Mouse (Mus musculus) T-helper 1 cell (primary cell): ENCODE data around the gene Capn12.

Experiments
- in situ Hi-C: fragments of 300-600 bp; cut with MboI, MseI; formaldehyde crosslinking; loops from one replicate; pipeline ENCODE4 v1.15.1; 2025; ENCODE audit warnings: high pct_unique_total_duplicates

Capn12 gene

DNA sequence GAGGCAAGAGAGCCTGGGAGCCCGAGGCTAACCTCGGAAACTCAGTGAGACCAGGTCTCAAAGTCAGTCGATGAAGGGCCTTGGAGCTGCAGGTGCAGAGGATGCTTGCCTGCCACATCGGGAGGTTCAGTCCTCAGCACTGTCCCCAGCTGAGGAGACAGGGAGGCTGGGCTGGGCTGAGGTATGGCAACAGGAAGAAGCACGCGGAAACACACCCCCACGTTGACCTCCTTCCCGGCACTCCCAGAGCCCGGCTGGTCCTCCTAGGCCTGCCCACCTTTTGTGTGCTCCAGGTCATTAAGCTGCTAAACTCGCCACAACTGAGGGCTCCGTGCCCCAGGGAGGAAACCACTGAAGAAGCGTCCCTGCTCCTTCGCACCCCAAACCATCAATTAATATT is at the start of gene Capn12:
Capn12 (plus strand) TSS at position 224 of the 400 bp plus-strand sequence.
- in situ Hi-C loops = no loop called here

DNA sequence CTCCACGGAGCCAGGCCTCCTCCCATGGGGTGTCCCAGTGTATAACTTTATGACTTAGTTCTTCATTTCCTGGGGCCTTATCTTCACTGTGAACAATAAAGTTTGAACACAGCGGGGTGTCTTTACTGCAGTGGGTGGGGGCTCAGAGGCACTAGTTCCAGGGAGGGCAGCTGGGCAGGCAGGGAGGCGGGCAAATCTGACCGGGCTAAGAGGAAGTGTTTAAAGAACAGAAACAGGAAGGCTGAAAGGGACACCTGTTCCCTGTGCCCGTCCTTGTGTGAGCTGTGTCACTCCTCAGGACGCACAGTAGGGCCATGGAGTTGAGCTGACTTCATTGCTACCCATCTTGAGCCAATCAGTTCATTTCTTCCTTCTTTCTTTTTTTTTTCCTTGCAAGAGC is 49.1 kb upstream of the Capn12 start:
- in situ Hi-C loops = no loop called here

DNA sequence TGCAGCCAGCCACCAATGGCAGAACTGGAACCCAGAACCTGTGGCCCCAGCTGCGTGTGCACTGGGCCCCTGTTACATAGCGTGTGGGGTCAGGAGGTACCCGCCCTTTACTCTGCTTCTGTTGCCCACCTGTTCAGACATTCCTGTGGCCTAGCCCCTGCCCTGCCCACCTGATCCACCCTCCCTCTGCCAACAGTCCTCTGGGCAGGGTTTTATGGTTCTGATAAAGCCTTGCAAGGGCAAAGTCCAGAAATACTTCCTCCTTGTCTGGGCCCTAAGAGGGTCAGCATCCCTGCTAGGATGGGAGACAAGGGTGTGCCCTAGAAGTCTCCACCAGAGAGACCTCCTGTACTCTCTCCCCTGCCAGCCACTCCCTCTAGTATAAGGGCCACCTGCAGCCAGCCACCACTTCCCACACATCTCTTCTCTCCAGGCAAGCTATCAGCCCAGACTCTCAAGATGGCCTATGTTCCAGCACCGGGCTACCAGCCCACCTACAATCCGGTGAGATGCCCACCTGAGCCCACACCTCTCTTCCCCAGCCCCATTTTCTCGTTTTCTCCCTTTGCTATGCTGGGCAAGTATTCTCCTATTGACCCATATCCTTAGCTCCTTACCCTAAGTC is 47.4 kb upstream of the Capn12 start, which contains the start of gene Lgals4:
Lgals4 (plus strand) TSS at position 132 of the 625 bp plus-strand sequence.
- in situ Hi-C loops = no loop called here

DNA sequence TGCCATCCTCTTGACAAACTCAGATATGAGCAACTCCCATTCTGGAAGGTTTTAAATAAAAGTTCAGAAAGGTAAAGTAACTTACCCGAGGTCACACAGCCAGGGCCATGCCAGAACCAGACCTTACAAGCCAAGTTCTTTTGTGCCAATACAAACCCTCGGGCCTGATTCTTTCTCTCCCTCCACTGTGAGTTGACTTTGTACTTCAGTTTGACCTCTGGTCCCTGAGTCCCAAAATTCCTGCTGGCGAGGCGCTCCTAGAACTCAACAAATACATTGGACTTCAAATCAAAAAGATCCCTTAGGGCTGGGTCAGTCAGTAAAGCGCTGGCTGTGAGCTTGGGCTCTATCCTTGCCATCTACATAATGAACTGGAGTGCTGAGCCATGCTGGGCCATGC is 44.3 kb upstream of the Capn12 start:
- in situ Hi-C loops = no loop called here

DNA sequence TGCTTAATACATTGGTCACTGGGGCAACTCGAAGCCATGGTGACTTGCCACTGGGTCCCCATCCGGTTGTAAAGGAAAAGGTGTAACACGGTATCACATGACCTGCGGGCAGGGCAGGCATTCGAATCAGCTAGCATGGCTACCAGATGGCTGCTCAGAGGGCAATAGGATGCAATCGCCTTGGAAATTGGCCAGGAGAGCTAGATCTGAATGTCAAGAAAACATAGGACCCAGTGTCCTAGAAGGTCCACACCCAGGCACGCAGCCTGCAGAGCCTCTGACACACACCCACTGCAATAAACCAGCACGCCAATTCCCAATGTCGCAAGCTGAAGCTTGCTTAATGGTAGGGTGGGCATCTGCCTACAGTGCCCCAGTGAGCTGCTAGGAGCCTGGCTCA is 42.9 kb upstream of the Capn12 start:
- in situ Hi-C loops = no loop called here

DNA sequence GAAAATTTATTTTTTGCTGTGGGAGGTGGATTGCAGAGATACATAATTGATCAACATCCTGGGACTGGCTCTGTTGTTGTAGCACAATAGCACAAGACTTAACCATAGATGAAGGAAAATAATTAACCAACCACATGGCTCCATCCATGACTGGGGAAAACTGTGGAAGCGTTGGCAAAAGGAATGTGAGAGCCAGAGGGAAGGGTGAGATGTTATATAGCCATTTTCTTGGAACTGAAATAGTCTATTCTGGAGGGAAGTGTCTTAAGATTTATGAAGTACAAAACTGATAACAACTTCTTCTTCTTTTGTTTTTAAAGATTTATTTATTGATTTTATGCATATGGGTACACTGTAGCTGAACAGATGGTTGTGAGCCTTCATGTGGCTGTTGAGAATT is 33.9 kb upstream of the Capn12 start:
- in situ Hi-C loops = no loop called here

DNA sequence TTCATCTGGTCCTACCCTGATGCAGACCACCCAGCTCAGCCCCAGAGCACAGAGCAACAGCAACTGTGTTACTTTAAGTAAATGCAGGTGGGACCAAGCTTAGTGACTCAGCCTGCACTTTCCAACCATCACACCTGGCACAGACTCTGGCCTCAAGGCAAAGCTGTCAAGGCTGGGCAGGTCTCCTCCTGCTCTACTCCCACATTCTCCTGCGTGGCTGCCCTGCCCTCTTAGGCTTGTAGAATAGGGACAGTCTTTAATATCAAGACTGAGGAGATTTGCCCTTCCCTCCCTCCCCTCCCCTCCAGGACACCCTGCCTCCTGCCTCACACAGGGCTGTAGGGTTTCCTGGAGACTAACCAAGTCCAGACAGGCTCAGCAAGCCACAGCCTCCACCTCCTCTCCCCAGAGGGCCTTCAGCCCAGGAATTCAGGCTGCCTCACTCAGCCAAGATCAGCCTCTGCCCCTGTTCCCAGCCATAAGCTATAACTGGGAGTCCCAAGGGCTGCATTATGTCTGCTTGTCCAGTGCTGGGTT is 31.5 kb upstream of the Capn12 start:
- in situ Hi-C loops = loop anchor here (5.0 kb wide), 1 partner anchor 742 kb away; no protein-coding TSS in a partner anchor

DNA sequence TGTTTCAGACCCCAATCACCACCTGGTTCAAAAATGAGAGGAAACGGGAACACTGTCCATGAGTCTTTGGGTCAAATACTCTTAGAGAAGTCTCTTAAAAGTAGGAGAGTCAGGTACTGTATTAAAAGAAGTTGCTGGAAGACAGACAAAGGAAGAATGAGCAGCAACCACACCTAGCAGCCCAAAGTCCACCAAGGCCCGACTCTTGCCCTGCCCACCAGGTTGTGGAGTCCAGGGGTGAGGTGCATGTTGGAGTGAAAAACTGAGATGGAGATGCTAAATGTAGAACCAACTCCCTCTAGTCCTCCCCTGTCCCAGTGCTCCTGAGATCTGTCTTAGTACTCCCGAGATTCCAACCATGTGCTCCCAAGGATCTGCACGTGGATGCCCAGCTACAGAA is 30.6 kb upstream of the Capn12 start:
- in situ Hi-C loops = loop anchor here (5.0 kb wide), 1 partner anchor 743 kb away; no protein-coding TSS in a partner anchor

DNA sequence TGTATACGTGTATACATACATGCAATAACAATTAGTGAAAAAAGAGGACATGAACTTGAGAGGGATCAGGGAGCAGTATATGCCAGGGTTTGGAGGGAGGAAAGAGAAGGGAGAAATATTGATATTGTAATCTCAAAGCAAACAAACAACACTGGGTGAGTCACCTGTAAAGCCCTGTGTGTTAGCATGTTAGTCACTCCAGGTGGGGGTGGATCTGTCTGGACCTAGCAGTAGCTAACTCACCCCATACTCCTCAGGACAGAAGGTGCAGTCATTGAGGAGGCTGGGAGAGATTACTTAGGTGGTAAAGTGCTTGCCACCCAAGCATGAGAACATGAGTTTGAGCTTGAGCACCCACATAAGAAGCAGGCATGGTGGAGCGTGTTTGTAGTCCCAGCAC is 21.3 kb upstream of the Capn12 start:
- in situ Hi-C loops = loop anchor here (10.0 kb wide), 1 partner anchor 65 kb away; no protein-coding TSS in a partner anchor

DNA sequence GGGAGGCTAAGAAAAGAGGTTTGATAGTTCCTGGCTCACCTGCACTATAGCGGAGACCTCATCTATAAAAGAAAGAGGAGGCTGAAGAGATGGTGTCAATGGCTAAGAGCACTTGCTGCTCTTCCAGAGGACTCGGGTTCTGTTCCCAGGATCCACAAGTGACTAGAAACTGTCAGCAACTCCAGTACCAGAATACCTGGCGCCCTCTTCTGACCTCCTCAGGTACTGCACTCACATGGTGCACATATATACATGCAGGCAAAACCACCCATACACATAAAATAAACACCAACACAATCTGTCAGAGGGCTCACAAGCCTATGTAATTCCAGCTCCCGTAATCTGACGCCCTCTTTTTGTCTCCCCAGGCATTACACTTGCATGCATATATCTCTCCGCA is 20.3 kb upstream of the Capn12 start:
- in situ Hi-C loops = loop anchor here (10.0 kb wide), 1 partner anchor 66 kb away; no protein-coding TSS in a partner anchor

DNA sequence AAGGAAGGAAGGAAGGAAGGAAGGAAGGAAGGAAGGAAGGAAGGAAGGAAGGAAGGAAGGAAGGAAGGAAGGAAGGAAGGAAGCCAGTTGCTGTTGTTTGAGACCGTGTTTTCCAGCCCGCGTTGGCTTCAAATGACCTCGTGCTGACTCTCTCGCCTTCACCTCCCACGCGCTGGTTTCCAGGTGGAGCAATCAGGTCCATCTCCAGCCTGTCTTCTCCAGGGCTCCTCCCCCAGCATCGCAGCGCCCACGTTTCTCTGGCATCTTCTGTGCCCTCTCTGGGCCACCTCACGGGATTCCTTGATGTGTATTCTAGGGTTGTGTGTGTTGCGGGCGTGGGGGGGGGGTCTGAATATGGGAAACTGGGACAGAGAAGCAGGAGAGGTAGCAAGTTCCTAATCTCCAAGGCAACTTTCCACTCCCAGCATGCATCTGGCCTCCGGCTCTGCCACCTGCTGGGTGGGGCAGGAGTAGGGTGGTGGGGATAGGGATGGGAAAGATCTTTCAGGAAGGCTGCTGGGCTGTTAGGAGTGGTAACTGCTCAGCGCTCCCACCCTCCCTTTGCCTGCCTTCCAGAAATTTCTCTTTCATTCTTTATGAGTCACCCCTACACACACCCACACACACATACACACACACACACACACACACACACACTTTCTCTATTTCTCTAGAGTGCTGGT is 18.3 kb upstream of the Capn12 start:
- in situ Hi-C loops = loop anchor here (10.0 kb wide), 1 partner anchor 68 kb away; no protein-coding TSS in a partner anchor

DNA sequence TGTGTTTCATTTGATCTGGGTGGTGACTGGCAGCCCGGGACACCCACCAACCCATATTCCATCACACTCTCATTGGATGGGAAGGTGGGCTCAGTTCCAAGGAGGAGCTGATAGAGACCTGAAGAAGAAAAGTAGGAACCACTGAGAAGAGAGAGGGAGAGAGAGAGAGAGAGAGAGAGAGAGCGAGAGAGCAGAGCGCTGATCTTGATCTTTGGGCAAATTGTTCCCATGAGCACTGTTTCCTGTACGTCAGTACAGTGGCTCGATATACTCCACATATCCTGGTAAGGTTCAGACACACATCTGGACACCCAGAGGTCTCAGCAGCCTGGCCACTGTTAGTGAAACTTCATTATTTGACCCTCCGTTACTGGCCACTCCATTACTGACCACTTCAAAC is 17.7 kb upstream of the Capn12 start, which contains the start of gene Lgals7:
Lgals7 (plus strand) TSS at position 314 of the 400 bp plus-strand sequence.
- in situ Hi-C loops = loop anchor here (10.0 kb wide), 1 partner anchor 69 kb away; no protein-coding TSS in a partner anchor

DNA sequence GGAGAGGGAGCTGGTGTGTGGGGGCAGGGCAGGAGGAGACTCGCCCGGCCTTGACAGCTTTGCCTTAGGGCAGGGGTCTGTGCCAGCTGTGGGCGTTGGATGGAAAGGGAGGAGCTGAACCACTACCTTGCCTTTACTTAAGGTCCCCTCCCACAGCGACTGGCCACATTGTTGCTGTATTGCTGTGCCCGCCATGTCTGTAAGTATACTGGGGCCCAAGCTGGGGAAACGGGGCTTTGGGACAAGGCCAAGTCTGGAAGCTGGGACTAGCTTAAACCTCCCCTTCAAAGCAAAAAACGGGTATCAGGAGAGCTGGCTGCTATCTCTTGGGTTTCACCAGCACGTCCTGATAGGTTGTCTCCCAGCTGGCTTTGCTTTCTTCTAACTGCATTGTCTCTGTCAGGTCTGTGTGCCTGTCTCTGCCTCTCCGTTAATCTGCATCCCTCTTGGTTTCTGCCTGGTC is 16.9 kb upstream of the Capn12 start:
- in situ Hi-C loops = loop anchor here (10.0 kb wide), 1 partner anchor 70 kb away; no protein-coding TSS in a partner anchor

DNA sequence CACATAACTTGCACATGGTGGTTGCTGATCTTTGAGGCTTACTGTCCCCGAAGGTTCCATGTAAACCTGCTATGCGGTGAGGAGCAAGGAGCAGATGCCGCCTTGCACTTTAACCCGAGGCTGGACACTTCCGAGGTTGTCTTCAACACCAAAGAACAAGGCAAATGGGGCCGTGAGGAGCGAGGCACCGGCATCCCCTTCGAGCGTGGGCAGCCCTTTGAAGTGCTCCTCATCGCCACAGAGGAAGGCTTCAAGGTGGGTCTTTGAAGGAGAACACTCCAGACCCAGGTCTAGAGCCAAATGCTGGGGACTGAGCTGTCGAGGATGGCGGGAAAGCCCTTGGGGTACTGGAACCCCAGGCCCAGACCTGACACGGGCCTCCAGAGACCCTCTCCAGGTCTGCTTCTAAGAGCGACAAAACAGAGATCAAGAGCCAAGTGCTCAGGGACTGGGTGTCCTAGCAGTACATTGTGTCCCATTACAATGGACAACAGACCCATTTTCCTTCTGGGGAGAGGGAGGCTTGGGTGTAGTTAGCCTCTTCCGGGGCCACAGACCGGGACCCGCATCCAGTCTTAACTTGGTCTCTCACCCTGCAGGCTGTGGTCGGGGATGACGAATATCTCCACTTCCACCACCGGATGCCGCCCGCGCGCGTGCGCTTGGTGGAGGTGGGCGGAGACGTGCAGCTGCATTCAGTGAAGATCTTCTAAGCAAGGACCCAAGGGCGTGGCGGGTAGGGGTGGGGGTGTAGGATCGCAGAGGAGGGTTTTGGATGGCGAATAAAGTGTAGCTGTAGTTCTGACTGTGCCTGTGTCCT is 15.5 kb upstream of the Capn12 start:
- in situ Hi-C loops = loop anchor here (5.0 to 10.0 kb wide), 2 partner anchors 43 to 71 kb away; no protein-coding TSS in a partner anchor

DNA sequence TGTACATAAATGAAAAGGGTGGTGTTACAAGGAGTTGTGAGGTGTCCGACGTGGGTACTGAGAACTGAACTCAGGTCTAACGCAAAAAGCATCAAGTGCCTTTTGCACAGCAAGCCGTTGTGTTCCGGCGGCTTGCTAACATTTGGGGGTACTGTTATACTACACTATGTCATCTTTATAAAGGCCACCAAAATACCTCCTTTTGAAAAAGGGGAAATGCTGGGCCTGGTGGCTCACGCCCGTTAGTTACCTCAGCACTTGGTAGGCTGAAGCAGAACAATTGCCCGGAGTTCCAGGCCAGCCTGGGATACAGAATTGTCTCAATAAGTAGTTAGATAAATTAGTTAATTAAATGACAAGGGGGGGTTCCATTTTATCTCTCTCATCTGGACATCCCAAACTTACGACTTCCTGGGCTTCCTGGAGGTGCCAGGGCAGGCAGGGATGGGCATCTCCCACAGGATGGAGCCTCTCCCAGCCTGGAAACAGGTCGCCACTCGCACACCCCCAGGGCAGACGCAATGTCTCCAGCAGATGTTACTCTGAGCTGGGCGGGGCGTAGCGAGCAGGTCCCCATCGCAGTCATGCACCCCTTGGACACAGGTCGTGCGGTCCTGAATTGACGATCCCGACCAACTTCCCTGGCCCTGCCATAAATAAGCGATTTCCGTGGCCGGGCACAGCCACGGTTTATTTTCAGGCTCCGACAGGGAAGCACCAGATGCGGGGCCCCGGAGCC is 14.3 kb upstream of the Capn12 start:
- in situ Hi-C loops = loop anchor here (5.0 to 10.0 kb wide), 2 partner anchors 45 to 72 kb away; no protein-coding TSS in a partner anchor

DNA sequence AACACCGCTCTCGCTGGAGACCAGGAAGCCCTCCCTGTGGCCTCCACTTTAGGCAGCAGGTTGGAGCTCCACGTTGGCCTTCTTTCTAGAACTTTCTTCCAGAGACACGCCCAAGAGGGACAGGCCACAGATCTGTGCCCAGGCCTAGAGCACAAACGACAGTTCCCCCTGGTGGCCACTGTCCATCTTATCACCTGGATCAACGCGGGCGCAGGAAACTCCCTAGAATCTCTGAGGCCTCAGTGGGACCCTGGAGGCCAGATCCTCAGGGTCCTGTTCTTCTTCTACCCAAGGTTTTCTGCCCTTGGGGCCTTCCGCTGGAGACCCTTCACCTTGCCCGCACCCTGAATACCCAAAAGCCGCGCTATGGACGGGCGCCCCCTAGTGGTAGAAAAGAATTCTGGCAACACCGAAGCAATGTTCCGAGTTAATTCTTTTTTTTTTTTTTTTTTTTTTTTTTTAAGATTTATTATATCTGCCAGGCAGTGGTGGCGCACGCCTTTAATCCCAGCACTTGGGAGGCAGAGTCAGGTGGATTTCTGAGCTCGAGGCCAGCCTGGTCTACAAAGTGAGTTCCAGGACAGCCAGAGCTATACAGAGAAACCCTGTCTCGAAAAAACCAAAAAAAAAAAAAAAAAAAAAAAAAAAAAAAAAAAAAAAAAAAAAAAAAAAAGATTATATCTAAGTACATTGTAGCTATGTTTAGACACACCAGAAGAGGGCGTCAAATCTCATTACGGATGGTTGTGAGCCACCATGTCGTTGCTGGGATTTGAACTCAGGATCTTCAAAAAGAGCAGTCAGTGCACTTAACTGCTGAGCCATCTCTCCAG is 13.5 kb upstream of the Capn12 start:
- in situ Hi-C loops = loop anchor here (5.0 to 10.0 kb wide), 2 partner anchors 45 to 73 kb away; no protein-coding TSS in a partner anchor

DNA sequence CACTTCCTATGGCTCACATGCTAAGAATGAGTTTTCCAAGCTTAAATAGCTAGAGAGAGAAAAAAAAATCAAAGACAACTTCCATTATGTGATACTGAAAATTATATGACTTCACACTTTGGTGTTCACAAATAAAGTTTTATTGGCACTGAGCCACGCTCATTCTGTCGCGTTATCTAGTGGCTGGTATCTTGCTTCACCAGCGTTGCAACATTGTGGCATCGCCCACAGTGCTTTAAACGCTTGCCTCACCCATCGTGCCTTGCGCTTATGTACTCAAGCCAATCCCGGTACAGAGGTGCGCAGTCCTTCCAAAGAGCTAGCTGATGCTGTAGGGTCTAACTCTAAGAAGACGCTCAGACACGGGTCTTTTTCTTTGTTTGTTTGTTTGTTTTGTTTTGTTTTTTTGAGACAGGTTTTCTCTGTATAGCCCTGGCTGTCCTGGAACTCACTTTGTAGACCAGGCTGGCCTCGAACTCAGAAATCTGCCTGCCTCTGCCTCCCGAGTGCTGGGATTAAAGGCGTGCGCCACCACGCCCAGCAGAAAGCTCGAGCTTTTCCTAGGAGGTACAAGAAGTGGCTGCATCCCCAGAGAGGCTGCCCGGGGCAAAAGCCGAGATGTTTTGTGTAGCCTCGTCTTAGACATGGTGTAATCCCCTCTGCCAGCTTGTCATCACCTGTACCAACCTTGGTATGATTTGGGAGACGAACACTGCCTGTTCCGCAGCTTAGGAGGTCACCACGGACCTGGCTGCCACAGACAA is 10.1 kb upstream of the Capn12 start:
- in situ Hi-C loops = no loop called here

DNA sequence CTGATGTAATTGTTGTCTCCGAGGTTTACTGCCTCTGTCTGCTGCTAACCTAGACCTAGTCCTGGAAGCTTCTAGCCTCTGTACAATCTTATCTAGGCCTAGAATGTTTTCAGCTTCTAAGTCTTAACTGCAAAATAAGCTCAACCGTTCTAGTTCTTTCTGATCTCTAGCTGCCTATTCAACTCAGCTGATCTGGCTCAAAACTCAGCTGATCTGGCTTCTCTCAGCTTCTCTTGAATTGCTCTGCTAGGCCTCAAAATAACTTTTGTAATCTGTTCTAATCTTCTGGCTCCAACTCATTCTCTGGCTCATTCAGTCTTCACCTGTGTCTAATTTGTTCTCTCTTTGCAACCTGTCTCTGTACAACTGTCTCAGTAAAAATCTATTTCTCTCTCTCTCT is 6.7 kb upstream of the Capn12 start:
- in situ Hi-C loops = no loop called here

DNA sequence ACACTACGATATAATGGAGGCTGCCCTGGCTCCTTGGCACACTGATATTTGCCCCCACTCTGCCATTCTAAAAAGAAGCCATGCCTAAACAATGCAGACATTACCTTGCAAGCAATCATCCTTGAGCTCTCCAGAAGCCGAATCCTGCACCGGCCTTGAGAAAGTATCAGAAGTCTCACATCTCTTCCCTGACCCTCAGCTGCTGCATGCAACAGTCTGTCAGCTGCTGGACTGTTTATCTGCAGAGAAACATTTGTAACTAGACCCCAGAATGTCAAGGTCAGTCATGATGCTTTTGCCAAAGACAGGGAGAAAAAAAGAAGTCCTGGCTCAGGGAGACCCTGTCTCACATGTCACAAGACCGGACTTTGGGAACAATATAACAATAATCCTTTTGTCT is 5.1 kb upstream of the Capn12 start:
- in situ Hi-C loops = no loop called here
